Mouse (Mus musculus) forebrain, embryonic 10.5 days (tissue): ENCODE results near the gene Camsap3. TPM values are rescaled to one million over a fixed set of nuclear protein-coding genes. Genes with fewer than 3 reads are reported as not detected.
"Not testable (repeated sequence)": the region's sequence is repeated elsewhere in the genome, so short reads cannot be mapped to it uniquely, and the experiment has no call there.

Experiments used
- DNase-seq: peaks from one replicate; pipeline ENCODE4 v3.0.0-alpha.2; 2017; ENCODE audit warnings: low spot score; ENCODE audit errors: extremely low spot score
- H3K27ac ChIP-seq: fragments of 300-500 bp; sonication (generic); 2 replicates; pipeline ENCODE4 v1.5.1; 2016; ENCODE audit warnings: mild to moderate bottlenecking
- H3K27me3 ChIP-seq: fragments of 300-500 bp; sonication (generic); 2 replicates; pipeline ENCODE4 v1.6.1; 2016; ENCODE audit warnings: mild to moderate bottlenecking; ENCODE audit not compliant: poor library complexity, severe bottlenecking
- H3K36me3 ChIP-seq: fragments of 300-500 bp; sonication (generic); replicated peaks from 2 replicates; pipeline ENCODE4 v1.6.1; 2016; ENCODE audit warnings: mild to moderate bottlenecking, moderate library complexity
- H3K4me1 ChIP-seq: fragments of 300-500 bp; sonication (generic); 2 replicates; pipeline ENCODE4 v1.6.1; 2016
- H3K4me3 ChIP-seq: fragments of 300-500 bp; sonication (generic); 2 replicates; pipeline ENCODE4 v1.5.1; 2016; ENCODE audit warnings: mild to moderate bottlenecking, moderate library complexity
- H3K9me3 ChIP-seq: fragments of 300-500 bp; sonication (generic); 2 replicates; pipeline ENCODE4 v1.6.1; 2016; ENCODE audit warnings: mild to moderate bottlenecking, moderate library complexity
- WGBS: fragments of 180-500 bp; shearing (Covaris S2); methylation state at CpG from one replicate; pipeline ENCODE4 v1.1.7; 2016; 5-methylcytosine and 5-hydroxymethylcytosine counted together
- polyA plus RNA-seq: library from polyadenylated mRNA; unstranded; fragments of >200 nt; fragmentation: Nextera tagmentation; extraction: Ambion mirVana; gene quantifications from 2 replicates; pipeline ENCODE4 v1.2.1, GENCODE M21; 2016

The Camsap3 gene
- polyA plus RNA-seq, 1 experiment from 2014 or later: 12.7 TPM

- Histone ChIP-seq H3K4me3 (no peak overlapping the region), H3K36me3 (no peaks in the 10 kb centered on the region), H3K27ac (no peak overlapping the region), H3K4me1 (no peaks in the 10 kb centered on the region), H3K9me3 (no peaks in the 10 kb centered on the region), H3K27me3 (no peaks in the 10 kb centered on the region)
- no peak for DNase-seq
- WGBS: 84% methylated on average over 9 of the region's 9 CpGs
These were observed 7.4 kb upstream of the Camsap3 start for GRCm38 (mm10) chr8:3579390-3580364.

- not testable (repeated sequence) for H3K9me3 ChIP-seq, H3K4me1 ChIP-seq, H3K36me3 ChIP-seq, H3K27ac ChIP-seq, DNase-seq, H3K4me3 ChIP-seq
- peaks cover 14% of the 10 kb centered on the region for H3K27me3 ChIP-seq
- 86% methylated on average over 2 of the region's 3 CpGs for WGBS
These were observed 5.1 kb upstream of the Camsap3 start for GRCm38 (mm10) chr8:3581961-3582360.

GRCm38 (mm10) chr8:3586452-3586851, 641 bp upstream of the Camsap3 start:
- no peaks in the 10 kb centered on the region for H3K36me3 ChIP-seq
- peaks cover 33% of the 10 kb centered on the region for H3K27me3 ChIP-seq
- no peak overlapping the region for H3K27ac ChIP-seq
- H3K4me3 ChIP-seq: no peak overlapping the region
- WGBS: 82% methylated on average over 2 of the region's 2 CpGs
- H3K4me1 ChIP-seq: peaks cover 18% of the 10 kb centered on the region
- H3K9me3 ChIP-seq: no peaks in the 10 kb centered on the region
- no peak for DNase-seq

GRCm38 (mm10) chr8:3587391-3588257, 531 bp downstream of the Camsap3 start:
- Histone ChIP-seq H3K27me3 (peaks cover 33% of the 10 kb centered on the region), H3K36me3 (no peaks in the 10 kb centered on the region), H3K4me3 (peak overlapping the region; percentile 96), H3K27ac (peak overlapping the region; percentile 90), H3K9me3 (no peaks in the 10 kb centered on the region), H3K4me1 (peaks cover 18% of the 10 kb centered on the region)
- WGBS: under 1% methylated on average over 77 of the region's 77 CpGs
- peak; percentile 68 for DNase-seq

GRCm38 (mm10) chr8:3588258-3588633, 1.2 kb downstream of the Camsap3 start:
- WGBS: 2% methylated on average over 11 of the region's 11 CpGs
- Histone ChIP-seq H3K9me3 (no peaks in the 10 kb centered on the region), H3K27me3 (peaks cover 33% of the 10 kb centered on the region), H3K4me1 (peaks cover 19% of the 10 kb centered on the region), H3K36me3 (no peaks in the 10 kb centered on the region), H3K27ac (peak overlapping the region; percentile 90), H3K4me3 (peak overlapping the region; percentile 96)
- peak; percentile 29 for DNase-seq

GRCm38 (mm10) chr8:3593470-3593869, 6.4 kb downstream of the Camsap3 start:
- DNase-seq: no peak
- peaks cover 6% of the 10 kb centered on the region; the same call in 1 of the 2 replicates for H3K27me3 ChIP-seq
- whole genome bisulfite sequencing: 80% methylated on average over 3 of the region's 3 CpGs

GRCm38 (mm10) chr8:3594466-3594865, 7.4 kb downstream of the Camsap3 start:
- H3K27ac ChIP-seq: no peak overlapping the region
- WGBS: 86% methylated on average over 2 of the region's 2 CpGs
- peaks cover 21% of the 10 kb centered on the region for H3K36me3 ChIP-seq
- no peaks in the 10 kb centered on the region for H3K27me3 ChIP-seq
- H3K9me3 ChIP-seq: no peaks in the 10 kb centered on the region
- peaks cover 7% of the 10 kb centered on the region for H3K4me1 ChIP-seq
- DNase-seq: no peak
- no peak overlapping the region for H3K4me3 ChIP-seq

More at GRCm38 (mm10) chr8:3593470-3593869, 6.4 kb downstream of the Camsap3 start:
- peaks cover 14% of the 10 kb centered on the region for H3K4me1 ChIP-seq
- no peak overlapping the region for H3K27ac ChIP-seq
- no peak overlapping the region for H3K4me3 ChIP-seq
- H3K36me3 ChIP-seq: peaks cover 11% of the 10 kb centered on the region
- H3K9me3 ChIP-seq: no peaks in the 10 kb centered on the region

- Histone ChIP-seq H3K36me3 (peaks cover 53% of the 10 kb centered on the region), H3K4me3 (no peak overlapping the region), H3K27me3 (no peaks in the 10 kb centered on the region), H3K4me1 (peaks cover 7% of the 10 kb centered on the region), H3K9me3 (no peaks in the 10 kb centered on the region), H3K27ac (no peak overlapping the region)
- DNase-seq: no peak
- WGBS: 76% methylated on average over 3 of the region's 3 CpGs
These were observed 11.0 kb downstream of the Camsap3 start for GRCm38 (mm10) chr8:3598054-3598453.

- no peak overlapping the region for H3K27ac ChIP-seq
- peaks cover 65% of the 10 kb centered on the region for H3K36me3 ChIP-seq
- no peaks in the 10 kb centered on the region for H3K4me1 ChIP-seq
- H3K27me3 ChIP-seq: no peaks in the 10 kb centered on the region
- 72% methylated on average over 1 of the region's 1 CpGs for WGBS
- no peak overlapping the region for H3K4me3 ChIP-seq
- DNase-seq: no peak
- no peaks in the 10 kb centered on the region for H3K9me3 ChIP-seq
These were observed 12.1 kb downstream of the Camsap3 start for GRCm38 (mm10) chr8:3599219-3599618.

GRCm38 (mm10) chr8:3600401-3600800, 13.3 kb downstream of the Camsap3 start:
- Histone ChIP-seq H3K4me3 (no peak overlapping the region), H3K9me3 (no peaks in the 10 kb centered on the region), H3K36me3 (peaks cover 77% of the 10 kb centered on the region), H3K27me3 (no peaks in the 10 kb centered on the region), H3K4me1 (no peaks in the 10 kb centered on the region), H3K27ac (no peak overlapping the region)
- no peak for DNase-seq
- 91% methylated on average over 6 of the region's 6 CpGs for WGBS

GRCm38 (mm10) chr8:3603439-3603838, 16.3 kb downstream of the Camsap3 start:
- Histone ChIP-seq H3K27me3 (no peaks in the 10 kb centered on the region), H3K36me3 (peaks cover 96% of the 10 kb centered on the region), H3K27ac (no peak overlapping the region), H3K9me3 (no peaks in the 10 kb centered on the region), H3K4me3 (no peak overlapping the region), H3K4me1 (no peaks in the 10 kb centered on the region)
- no peak for DNase-seq
- WGBS: 84% methylated on average over 13 of the region's 13 CpGs

- Histone ChIP-seq H3K27me3 (no peaks in the 10 kb centered on the region), H3K36me3 (peaks cover 99% of the 10 kb centered on the region), H3K27ac (no peak overlapping the region), H3K9me3 (0 out of 2 replicates have a peak, but pooled peaks cover 3% of the 10 kb centered on the region), H3K4me1 (no peaks in the 10 kb centered on the region), H3K4me3 (no peak overlapping the region)
- 90% methylated on average over 16 of the region's 16 CpGs for WGBS
- no peak for DNase-seq
These were observed 19.5 kb downstream of the Camsap3 start for GRCm38 (mm10) chr8:3606593-3606992.
